In genomic region chr9:71675216-71675615, GRCm38 (mm10) we compare ENCODE assay signal across 26 mouse cellular contexts.
DNase-seq lines count a peak whose midpoint lies in the region; ATAC-seq and TF ChIP-seq lines count a peak whose summit lies in the region.
"Had no signal": no experiment of that assay in that cellular context is flagged by ENCODE, and none has a peak within 500 bp of the region (broad histone marks: within the 10 kb centered on the region; RNA-seq: fewer than 3 reads in every experiment).

No protein-coding gene starts in this region.

- H3K4me2 ChIP-seq in heart, embryonic 13.5 days, result no peak overlapping the region
- no peak overlapping the region for H3K4me2 ChIP-seq in heart, embryonic 11.5 days
- no peak overlapping the region for H3K4me2 ChIP-seq in lung, embryonic 14.5 days
- H3K4me2 ChIP-seq: embryonic facial prominence, embryonic 15.5 days; forebrain, embryonic 12.5 days; hindbrain, embryonic 13.5 days; neural tube, embryonic 15.5 days had no signal

- H3K4me1 ChIP-seq in heart, embryonic 13.5 days, result peaks cover 72% of the 10 kb centered on the region
- peaks cover 50% of the 10 kb centered on the region for H3K4me1 ChIP-seq in heart, embryonic 11.5 days (ENCODE audit: control insufficient read depth, insufficient read depth, low read length)
- H3K4me1 ChIP-seq in lung, embryonic 14.5 days (ENCODE audit: insufficient read depth), result peaks cover 23% of the 10 kb centered on the region

- 0 out of 2 replicates have a peak, but pooled peaks cover 7% of the 10 kb centered on the region for H3K27me3 ChIP-seq in heart, embryonic 13.5 days (replicated peaks)
- H3K27me3 ChIP-seq in heart, embryonic 11.5 days (ENCODE audit: control insufficient read depth, insufficient read depth, low read length), result no peaks in the 10 kb centered on the region
- H3K27me3 ChIP-seq in lung, embryonic 14.5 days (ENCODE audit: insufficient read depth, low read length), result no peaks in the 10 kb centered on the region
- H3K27me3 ChIP-seq: embryonic facial prominence, embryonic 15.5 days; forebrain, embryonic 12.5 days; hindbrain, embryonic 13.5 days; neural tube, embryonic 15.5 days; Patski had no signal

- no peak overlapping the region for H3K9ac ChIP-seq in heart, embryonic 13.5 days
- no peak overlapping the region for H3K9ac ChIP-seq in heart, embryonic 11.5 days (ENCODE audit: low read depth, low read length)
- no peak overlapping the region for H3K9ac ChIP-seq in lung, embryonic 14.5 days
- H3K9ac ChIP-seq: embryonic facial prominence, embryonic 15.5 days; forebrain, embryonic 12.5 days; forebrain, postnatal 0 days; hindbrain, embryonic 13.5 days; liver, postnatal 0 days; neural tube, embryonic 15.5 days had no signal

- no peak overlapping the region for H3K4me3 ChIP-seq in heart, embryonic 13.5 days
- no peak overlapping the region for H3K4me3 ChIP-seq in heart, embryonic 11.5 days (ENCODE audit: low read depth, low read length)
- no peak overlapping the region for H3K4me3 ChIP-seq in lung, embryonic 14.5 days (ENCODE audit: low read depth, low read length)
- H3K4me3 ChIP-seq: embryonic facial prominence, embryonic 15.5 days; forebrain, embryonic 12.5 days; hindbrain, embryonic 13.5 days; neural tube, embryonic 15.5 days had no signal

- DNase-seq in kidney, adult 18-20 months, result peak; percentile 60
- DNase-seq in kidney, postnatal 4 days, result no peak
- no peak for DNase-seq in lung, embryonic 14.5 days
- no peak for DNase-seq in lung, postnatal 14 days
- peak; percentile 66 to 85 for DNase-seq in kidney, postnatal 25 days
- DNase-seq: adrenal gland, postnatal 25 days; cerebellum, adult 2 months; cerebellum, postnatal 14 days; forebrain, postnatal 0 days; heart, postnatal 14 days; layer of hippocampus, adult 9-11 months; liver, postnatal 0 days; midbrain, embryonic 14.5 days; retina, postnatal 1 day; right cerebral cortex, postnatal 14 days; thymus, postnatal 4 days had no signal

- WGBS in heart, embryonic 13.5 days, result 88% methylated on average over 2 of the region's 2 CpGs
- 94% methylated on average over 2 of the region's 2 CpGs for WGBS in heart, embryonic 11.5 days (ENCODE audit: insufficient replicate concordance)
- WGBS in lung, embryonic 14.5 days, result 83% methylated on average over 2 of the region's 2 CpGs

- H3K27ac ChIP-seq in heart, embryonic 13.5 days (replicated peaks), result peak overlapping the region; percentile 73
- H3K27ac ChIP-seq in heart, embryonic 11.5 days (ENCODE audit: low read depth, low read length), result no peak overlapping the region
- peak overlapping the region; percentile 82; the same call in 1 of the 2 replicates for H3K27ac ChIP-seq in lung, embryonic 14.5 days (ENCODE audit: low read depth)
- H3K27ac ChIP-seq: embryonic facial prominence, embryonic 15.5 days; forebrain, embryonic 12.5 days; macrophage; neural tube, embryonic 15.5 days had no signal

- peaks cover 26% of the 10 kb centered on the region for H3K36me3 ChIP-seq in heart, embryonic 13.5 days
- peaks cover 3% of the 10 kb centered on the region; the same call in 1 of the 2 replicates for H3K36me3 ChIP-seq in heart, embryonic 11.5 days (ENCODE audit: control insufficient read depth, insufficient read depth, low read length)
- H3K36me3 ChIP-seq in lung, embryonic 14.5 days (ENCODE audit: insufficient read depth), result no peaks in the 10 kb centered on the region
- H3K36me3 ChIP-seq: embryonic facial prominence, embryonic 15.5 days; forebrain, embryonic 12.5 days; hindbrain, embryonic 13.5 days; neural tube, embryonic 15.5 days had no signal

- TF ChIP-seq CTCF in lung, embryonic 14.5 days (IDR thresholded peaks at IDR 0.05; ENCODE audit: low read depth), result no peak

- ATAC-seq in heart, embryonic 13.5 days (ENCODE audit: extremely low read depth, insufficient number of reproducible peaks, low FRiP score, low TSS enrichment), result no peak
- ATAC-seq in heart, embryonic 11.5 days (replicated peaks; ENCODE audit: insufficient number of reproducible peaks, low FRiP score, low TSS enrichment), result no peak
- no peak for ATAC-seq in lung, embryonic 14.5 days (ENCODE audit: insufficient read depth)
- ATAC-seq in inflammation-experienced regulatory T-cells, adult 6 months, result no peak
- ATAC-seq: liver, postnatal 0 days; lung, postnatal 0 days; Patski had no signal

- 0 out of 2 replicates have a peak, but pooled peaks cover 3% of the 10 kb centered on the region for H3K9me3 ChIP-seq in heart, embryonic 13.5 days
- H3K9me3 ChIP-seq in heart, embryonic 11.5 days (replicated peaks; ENCODE audit: control insufficient read depth, low read length), result no peaks in the 10 kb centered on the region
- H3K9me3 ChIP-seq in lung, embryonic 14.5 days (ENCODE audit: low read depth, low read length), result no peaks in the 10 kb centered on the region
- H3K9me3 ChIP-seq: embryonic facial prominence, embryonic 15.5 days; forebrain, embryonic 12.5 days; hindbrain, embryonic 13.5 days; neural tube, embryonic 15.5 days had no signal

Comparison
In these comparisons a context has a peak if more than half of its experiments do, and no peak if none do; other contexts are left out.
1. DNase-seq: peak in kidney, adult 18-20 months (single experiment) and kidney, postnatal 25 days (2 of 2); none in kidney, postnatal 4 days (0 of 2), lung, embryonic 14.5 days (single experiment) and lung, postnatal 14 days (single experiment).